Mouse (Mus musculus) midbrain, embryonic 15.5 days (tissue): Measurements from ENCODE around the gene Rhox4c. TPM values are rescaled to one million over a fixed set of nuclear protein-coding genes. Genes with fewer than 3 reads are reported as not detected.
"Not testable (repeated sequence)": the region's sequence is repeated elsewhere in the genome, so short reads cannot be mapped to it uniquely, and the experiment has no call there.

Source experiments
- ATAC-seq: fragments of 200-750 bp; cut with Nextera tagmentation; replicated peaks from 2 replicates; pipeline ENCODE4 v1.8.0; 2017; ENCODE audit warnings: moderate TSS enrichment
- H3K27ac ChIP-seq: fragments of 300-500 bp; sonication (generic); 2 replicates; pipeline ENCODE4 v1.5.1; 2015; ENCODE audit warnings: mild to moderate bottlenecking, inconsistent platforms
- H3K27me3 ChIP-seq: fragments of 300-500 bp; sonication (generic); replicated peaks from 2 replicates; pipeline ENCODE4 v1.6.1; 2015; ENCODE audit warnings: inconsistent platforms
- H3K36me3 ChIP-seq: fragments of 300-500 bp; sonication (generic); replicated peaks from 2 replicates; pipeline ENCODE4 v1.6.1; 2015; ENCODE audit warnings: inconsistent platforms
- H3K4me1 ChIP-seq: fragments of 300-500 bp; sonication (generic); 2 replicates; pipeline ENCODE4 v1.6.1; 2015; ENCODE audit warnings: inconsistent platforms
- H3K4me2 ChIP-seq: fragments of 300-500 bp; sonication (generic); 2 replicates; pipeline ENCODE4 v1.6.1; 2015; ENCODE audit warnings: inconsistent platforms, mild to moderate bottlenecking, moderate library complexity
- H3K4me3 ChIP-seq: fragments of 300-500 bp; sonication (generic); 2 replicates; pipeline ENCODE4 v1.5.1; 2015; ENCODE audit warnings: mild to moderate bottlenecking, inconsistent platforms
- H3K9ac ChIP-seq: fragments of 300-500 bp; sonication (generic); 2 replicates; pipeline ENCODE4 v1.6.1; 2015; ENCODE audit warnings: mild to moderate bottlenecking, inconsistent platforms
- H3K9me3 ChIP-seq: fragments of 300-500 bp; sonication (generic); 2 replicates; pipeline ENCODE4 v1.6.1; 2016; ENCODE audit warnings: inconsistent platforms
- WGBS: fragments of 180-500 bp; shearing (Covaris S2); methylation state at CpG from one replicate; pipeline ENCODE4 v1.1.7; 2015; ENCODE audit warnings: mixed read lengths; 5-methylcytosine and 5-hydroxymethylcytosine counted together
- polyA plus RNA-seq: library from polyadenylated mRNA; unstranded; fragments of >200 nt; fragmentation: Nextera tagmentation; extraction: Ambion mirVana; gene quantifications from 2 replicates; pipeline ENCODE4 v1.2.1, GENCODE M21; 2015

Gene Rhox4c
- polyA plus RNA-seq = not detected in 2 replicates

DNA sequence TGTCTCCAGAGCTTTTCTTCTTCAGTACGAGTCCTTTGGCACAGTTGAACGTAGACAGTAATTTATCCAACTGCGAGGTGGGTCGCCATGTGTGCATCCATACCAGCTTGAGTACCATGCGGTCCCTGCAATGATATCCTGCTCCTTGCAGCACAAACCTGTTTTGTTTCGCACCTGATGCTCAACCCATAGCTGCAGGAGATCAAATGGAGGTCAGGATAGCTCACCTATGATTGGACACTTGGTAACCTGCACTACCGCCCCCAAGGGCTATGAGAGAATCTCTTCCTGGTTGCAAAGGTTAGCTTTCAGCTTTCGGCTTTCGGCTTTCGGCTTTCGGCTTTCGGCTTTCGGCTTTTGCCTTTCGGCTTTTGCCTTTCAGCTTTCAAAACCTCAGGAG is at the start of gene Rhox4c:
Gene Rhox4c, plus strand, starts transcription at position 301 of the 400 bp plus-strand sequence.
- 94% methylated on average over 14 of the region's 14 CpGs for WGBS
- H3K9me3 ChIP-seq, H3K36me3 ChIP-seq, H3K4me3 ChIP-seq, H3K27me3 ChIP-seq, H3K27ac ChIP-seq, H3K4me2 ChIP-seq, ATAC-seq, H3K4me1 ChIP-seq, H3K9ac ChIP-seq: not testable (repeated sequence)

DNA sequence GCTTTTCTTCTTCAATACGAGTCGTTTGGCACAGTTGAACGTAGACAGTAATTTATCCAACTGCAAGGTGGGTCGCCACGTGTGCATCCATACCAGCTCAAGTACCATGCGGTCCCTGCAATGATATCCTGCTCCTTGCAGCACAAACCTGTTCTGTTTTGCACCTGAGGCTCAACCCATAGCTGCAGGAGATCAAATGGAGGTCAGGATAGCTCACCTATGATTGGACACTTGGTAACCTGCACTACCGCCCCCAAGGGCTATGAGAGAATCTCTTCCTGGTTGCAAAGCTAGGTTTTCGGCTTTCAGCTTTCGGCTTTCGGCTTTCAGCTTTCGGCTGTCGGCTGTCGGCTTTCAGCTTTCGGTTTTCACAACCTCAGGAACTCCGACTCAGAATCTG is 47.9 kb upstream of the Rhox4c start, which contains the start of gene Rhox4b:
Gene Rhox4b, plus strand, starts transcription at position 301 of the 400 bp plus-strand sequence.
- H3K4me2 ChIP-seq, H3K4me1 ChIP-seq, H3K27me3 ChIP-seq, H3K9ac ChIP-seq, ATAC-seq, H3K4me3 ChIP-seq, H3K9me3 ChIP-seq, H3K36me3 ChIP-seq, H3K27ac ChIP-seq: not testable (repeated sequence)
- 94% methylated on average over 14 of the region's 15 CpGs for WGBS

DNA sequence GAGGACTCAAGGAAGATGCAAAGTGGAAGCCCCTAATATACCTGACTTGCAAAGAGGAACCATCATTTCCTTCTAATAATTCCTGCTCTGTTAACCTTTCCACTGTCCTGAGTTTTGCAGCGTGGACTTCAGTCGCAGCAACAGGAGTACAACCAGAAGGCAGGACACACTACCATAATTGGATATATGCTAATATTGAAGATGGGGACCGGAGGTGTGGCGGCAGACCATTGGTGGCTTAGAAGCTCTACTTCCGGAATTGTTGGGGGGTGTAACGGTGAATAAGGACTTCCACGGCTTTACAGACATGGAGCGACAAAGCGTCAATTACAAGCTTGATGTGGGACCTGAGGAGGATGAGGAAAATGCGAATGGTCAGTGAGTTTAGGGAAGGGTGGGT is 26.8 kb upstream of the Rhox4c start, which contains the start of gene Rhox2c:
Gene Rhox2c, plus strand, starts transcription at position 301 of the 400 bp plus-strand sequence.
- not testable (repeated sequence) for H3K4me3 ChIP-seq, H3K27me3 ChIP-seq, H3K36me3 ChIP-seq, H3K27ac ChIP-seq, H3K9me3 ChIP-seq, H3K4me1 ChIP-seq, H3K4me2 ChIP-seq, ATAC-seq, H3K9ac ChIP-seq
- WGBS = 95% methylated on average over 8 of the region's 10 CpGs

DNA sequence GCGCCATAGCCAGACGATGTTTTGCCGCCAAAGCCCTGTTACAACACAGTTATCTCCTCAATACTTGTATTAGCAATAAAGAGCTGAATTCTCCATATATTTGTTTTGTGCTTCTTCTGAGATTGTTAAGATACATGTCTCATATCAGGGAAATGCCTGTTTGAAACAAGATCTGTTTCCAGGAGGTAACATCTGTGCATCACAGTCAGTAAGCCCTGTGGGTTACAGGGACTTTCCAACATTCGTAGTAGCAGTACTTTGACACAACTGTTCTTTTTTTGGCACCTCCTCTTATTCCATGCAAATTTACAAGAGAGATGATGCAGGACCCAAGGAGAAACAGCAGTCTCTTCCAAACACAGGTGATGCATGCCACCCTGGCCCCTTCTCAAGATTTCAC is 21.9 kb upstream of the Rhox4c start, which contains the start of gene Rhox3c:
Gene Rhox3c, plus strand, starts transcription at position 301 of the 400 bp plus-strand sequence.
- not testable (repeated sequence) for H3K9me3 ChIP-seq, ATAC-seq, H3K4me1 ChIP-seq, H3K4me3 ChIP-seq, H3K27ac ChIP-seq, H3K4me2 ChIP-seq, H3K27me3 ChIP-seq, H3K36me3 ChIP-seq, H3K9ac ChIP-seq
- WGBS = 93% methylated on average over 3 of the region's 4 CpGs

DNA sequence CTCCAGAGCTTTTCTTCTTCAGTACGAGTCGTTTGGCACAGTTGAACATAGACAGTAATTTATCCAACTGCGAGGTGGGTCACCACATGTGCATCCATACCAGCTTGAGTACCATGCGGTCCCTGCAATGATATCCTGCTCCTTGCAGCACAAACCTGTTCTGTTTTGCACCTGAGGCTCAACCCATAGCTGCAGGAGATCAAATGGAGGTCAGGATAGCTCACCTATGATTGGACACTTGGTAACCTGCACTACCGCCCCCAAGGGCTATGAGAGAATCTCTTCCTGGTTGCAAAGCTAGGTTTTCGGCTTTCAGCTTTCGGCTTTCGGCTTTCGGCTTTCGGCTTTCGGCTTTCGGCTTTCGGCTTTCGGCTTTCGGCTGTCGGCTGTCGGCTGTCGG is 33.9 kb downstream of the Rhox4c start, which contains the start of gene Rhox4d:
Gene Rhox4d, plus strand, starts transcription at position 301 of the 400 bp plus-strand sequence.
- not testable (repeated sequence) for H3K4me3 ChIP-seq, H3K4me2 ChIP-seq, H3K27ac ChIP-seq, H3K27me3 ChIP-seq, H3K4me1 ChIP-seq, H3K9ac ChIP-seq, H3K9me3 ChIP-seq, H3K36me3 ChIP-seq, ATAC-seq
- 93% methylated on average over 17 of the region's 18 CpGs for WGBS

DNA sequence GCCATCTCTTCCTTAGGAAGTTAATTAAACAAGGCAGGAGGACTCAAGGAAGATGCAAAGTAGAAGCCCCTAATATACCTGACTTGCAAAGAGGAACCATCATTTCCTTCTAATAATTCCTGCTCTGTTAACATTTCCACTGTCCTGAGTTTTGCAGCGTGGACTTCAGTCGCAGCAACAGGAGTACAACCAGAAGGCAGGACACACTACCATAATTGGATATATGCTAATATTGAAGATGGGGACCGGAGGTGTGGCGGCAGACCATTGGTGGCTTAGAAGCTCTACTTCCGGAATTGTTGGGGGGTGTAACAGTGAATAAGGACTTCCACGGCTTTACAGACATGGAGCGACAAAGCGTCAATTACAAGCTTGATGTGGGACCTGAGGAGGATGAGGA is 50.0 kb downstream of the Rhox4c start, which contains the start of gene Rhox2e:
Gene Rhox2e, plus strand, starts transcription at position 301 of the 400 bp plus-strand sequence.
- not testable (repeated sequence) for H3K4me1 ChIP-seq, H3K4me2 ChIP-seq, H3K9ac ChIP-seq, H3K27ac ChIP-seq, H3K27me3 ChIP-seq, H3K9me3 ChIP-seq, H3K36me3 ChIP-seq, H3K4me3 ChIP-seq, ATAC-seq
- 85% methylated on average over 2 of the region's 8 CpGs for WGBS

Other genes starting within 250 kb of the Rhox4c start
- not detected in 2 replicates for gene Rhox2a, start 235.4 kb upstream of the Rhox4c start, polyA plus RNA-seq
- gene Rhox3a, start 230.4 kb upstream of the Rhox4c start, polyA plus RNA-seq = not detected in 2 replicates
- gene Rhox4a, start 215.0 kb upstream of the Rhox4c start, polyA plus RNA-seq = not detected in 2 replicates
- not detected in 2 replicates for gene Rhox3a2, start 100.3 kb upstream of the Rhox4c start, polyA plus RNA-seq
- not detected in 2 replicates for gene Rhox4a2, start 89.5 kb upstream of the Rhox4c start, polyA plus RNA-seq
- not detected in 2 replicates for gene Rhox2b, start 68.3 kb upstream of the Rhox4c start, polyA plus RNA-seq
- not detected in 2 replicates for gene Rhox4b, start 47.8 kb upstream of the Rhox4c start, polyA plus RNA-seq
- not detected in 2 replicates for gene Rhox2c, start 26.7 kb upstream of the Rhox4c start, polyA plus RNA-seq
- gene Rhox3c, start 21.8 kb upstream of the Rhox4c start, polyA plus RNA-seq = not detected in 2 replicates
- not detected in 2 replicates for gene Rhox2d, start 13.1 kb downstream of the Rhox4c start, polyA plus RNA-seq
- gene Rhox4d, start 34.0 kb downstream of the Rhox4c start, polyA plus RNA-seq = not detected in 2 replicates
- gene Rhox2e, start 50.1 kb downstream of the Rhox4c start, polyA plus RNA-seq = not detected in 2 replicates
- gene Rhox3e, start 61.7 kb downstream of the Rhox4c start, polyA plus RNA-seq = not detected in 2 replicates
- gene Rhox4e, start 77.1 kb downstream of the Rhox4c start, polyA plus RNA-seq = not detected in 2 replicates
- gene Rhox2f, start 91.1 kb downstream of the Rhox4c start, polyA plus RNA-seq = not detected in 2 replicates
- gene Rhox3f, start 100.7 kb downstream of the Rhox4c start, polyA plus RNA-seq = not detected in 2 replicates
- gene Rhox4f, start 127.4 kb downstream of the Rhox4c start, polyA plus RNA-seq = not detected in 2 replicates
- not detected in 2 replicates for gene Rhox3g, start 148.3 kb downstream of the Rhox4c start, polyA plus RNA-seq
- not detected in 2 replicates for gene Rhox2g, start 163.1 kb downstream of the Rhox4c start, polyA plus RNA-seq
- gene Rhox4g, start 171.0 kb downstream of the Rhox4c start, polyA plus RNA-seq = not detected in 2 replicates
- gene Rhox3h, start 188.4 kb downstream of the Rhox4c start, polyA plus RNA-seq = not detected in 2 replicates
- gene Rhox2h, start 192.9 kb downstream of the Rhox4c start, polyA plus RNA-seq = not detected in 2 replicates